Mouse (Mus musculus): ENCODE results near the gene Ccng2.

GRCm38 (mm10) chr5:93229527-93229926 is 37.5 kb upstream of the Ccng2 start:
- no peak for TF ChIP-seq CTCF (IDR thresholded peaks at IDR 0.05)
- no peak for TF ChIP-seq EP300 (IDR thresholded peaks at IDR 0.05)

Data from lung, postnatal 0 days (tissue).